Mouse (Mus musculus) hindbrain, postnatal 0 days (tissue): ENCODE measurements at regions not wholly inside any gene's neighbourhood (a gene's known extent, or its start where the extent isn't known, plus 50 kb on each side); places are given as distances from the start of the nearest gene placed in this dataset.

ENCODE experiments used
- ATAC-seq: fragments of 200-750 bp; cut with Nextera tagmentation; 2 replicates; pipeline ENCODE4 v1.8.0; 2017; ENCODE audit warnings: mild to moderate bottlenecking, moderate TSS enrichment, moderate library complexity
- DNase-seq: peaks from one replicate; pipeline ENCODE4 v3.0.0-alpha.2; 2015; ENCODE audit warnings: low spot score
- H3K27ac ChIP-seq: fragments of 300-500 bp; sonication (generic); 2 replicates; pipeline ENCODE4 v1.5.1; 2014; ENCODE audit warnings: mild to moderate bottlenecking
- H3K27me3 ChIP-seq: fragments of 300-500 bp; sonication (generic); 2 replicates; pipeline ENCODE4 v1.6.1; 2014; ENCODE audit warnings: low read length, mixed read lengths; ENCODE audit not compliant: insufficient read depth
- H3K36me3 ChIP-seq: fragments of 300-500 bp; sonication (generic); 2 replicates; pipeline ENCODE4 v1.6.1; 2014; ENCODE audit warnings: low read length, mixed read lengths; ENCODE audit not compliant: insufficient read depth
- H3K4me1 ChIP-seq: fragments of 300-500 bp; sonication (generic); 2 replicates; pipeline ENCODE4 v1.6.1; 2014; ENCODE audit warnings: antibody characterized with exemption, low read length, mixed read lengths; ENCODE audit not compliant: insufficient read depth
- H3K4me2 ChIP-seq: fragments of 300-500 bp; sonication (generic); 2 replicates; pipeline ENCODE4 v1.6.1; 2014; ENCODE audit warnings: low read depth, mild to moderate bottlenecking, low read length, moderate library complexity, mixed read lengths
- H3K4me3 ChIP-seq: fragments of 300-500 bp; sonication (generic); 2 replicates; pipeline ENCODE4 v1.5.1; 2014; ENCODE audit warnings: low read length
- H3K9ac ChIP-seq: fragments of 300-500 bp; sonication (generic); replicated peaks from 2 replicates; pipeline ENCODE4 v1.6.1; 2014; ENCODE audit warnings: mild to moderate bottlenecking, low read length, moderate library complexity, mixed read lengths
- H3K9me3 ChIP-seq: fragments of 300-500 bp; sonication (generic); 2 replicates; pipeline ENCODE4 v1.6.1; 2016; ENCODE audit warnings: low read length, mixed read lengths
- CTCF ChIP-seq: IDR thresholded peaks from 2 replicates; pipeline ENCODE4 v1.5.1; 2016; ENCODE audit warnings: antibody characterized with exemption, control low read depth, low read depth
- WGBS: fragments of 180-500 bp; shearing (Covaris S2); extraction: QIAGEN DNeasy Blood & Tissue Kit; methylation state at CpG from one replicate; pipeline ENCODE4 v1.1.7; 2014; 5-methylcytosine and 5-hydroxymethylcytosine counted together

- Histone ChIP-seq H3K9me3 (no peaks in the 10 kb centered on the region), H3K9ac (no peak overlapping the region), H3K4me2 (no peak overlapping the region), H3K4me1 (no peaks in the 10 kb centered on the region), H3K27ac (no peak overlapping the region), H3K4me3 (no peak overlapping the region), H3K27me3 (no peaks in the 10 kb centered on the region), H3K36me3 (no peaks in the 10 kb centered on the region)
- 59% methylated on average over 6 of the region's 6 CpGs for WGBS
- DNase-seq = no peak
- TF ChIP-seq CTCF = no peak
- ATAC-seq = no peak
These were observed 170.1 kb downstream of the Rchy1 start for GRCm38 (mm10) chr5:91792732-91793131.

GRCm38 (mm10) chr5:91790412-91790811 lies 172.5 kb downstream of the Rchy1 start:
- 73% methylated on average over 2 of the region's 2 CpGs for WGBS
- DNase-seq (no peak), ATAC-seq (no peak)
- Histone ChIP-seq H3K4me2 (no peak overlapping the region), H3K4me3 (no peak overlapping the region), H3K27me3 (no peaks in the 10 kb centered on the region), H3K9ac (no peak overlapping the region), H3K9me3 (no peaks in the 10 kb centered on the region), H3K27ac (no peak overlapping the region), H3K36me3 (no peaks in the 10 kb centered on the region), H3K4me1 (no peaks in the 10 kb centered on the region)
- no peak for TF ChIP-seq CTCF

DNA sequence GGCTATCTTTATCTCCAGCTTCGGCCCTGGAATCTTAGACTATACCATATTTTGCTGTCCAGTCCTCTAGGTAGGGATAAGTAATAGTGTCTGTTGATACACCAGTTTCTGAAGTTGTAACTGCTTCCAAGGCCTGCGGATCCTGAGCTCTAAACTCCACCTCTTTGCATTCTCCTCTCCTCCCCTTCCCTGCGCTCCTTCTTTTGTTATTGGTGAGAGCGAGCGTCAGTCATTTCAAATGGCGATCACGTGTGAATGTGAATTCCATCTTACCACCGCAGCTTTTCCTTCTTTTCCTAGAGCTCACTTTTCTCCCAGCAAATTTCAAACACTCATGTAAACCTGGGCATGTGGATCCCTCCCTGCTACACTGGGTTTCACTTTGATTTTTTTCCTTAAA lies 178.9 kb downstream of the Rchy1 start:
- Histone ChIP-seq H3K36me3 (no peaks in the 10 kb centered on the region), H3K9me3 (no peaks in the 10 kb centered on the region), H3K4me3 (no peak overlapping the region), H3K4me1 (no peaks in the 10 kb centered on the region), H3K4me2 (no peak overlapping the region), H3K9ac (no peak overlapping the region), H3K27ac (no peak overlapping the region), H3K27me3 (no peaks in the 10 kb centered on the region)
- TF ChIP-seq CTCF = no peak
- no peak for ATAC-seq
- WGBS = 83% methylated on average over 8 of the region's 8 CpGs
- DNase-seq = no peak

- Histone ChIP-seq H3K36me3 (no peaks in the 10 kb centered on the region), H3K9me3 (no peaks in the 10 kb centered on the region), H3K4me3 (no peak overlapping the region), H3K27me3 (no peaks in the 10 kb centered on the region), H3K9ac (no peak overlapping the region), H3K27ac (no peak overlapping the region), H3K4me2 (no peak overlapping the region), H3K4me1 (no peaks in the 10 kb centered on the region)
- no peak for DNase-seq
- ATAC-seq = no peak
- no peak for TF ChIP-seq CTCF
These were observed 185.9 kb downstream of the Rchy1 start for GRCm38 (mm10) chr5:91776971-91777370.

- H3K36me3 ChIP-seq = no peaks in the 10 kb centered on the region
- TF ChIP-seq CTCF = no peak
- H3K27me3 ChIP-seq = no peaks in the 10 kb centered on the region
- ATAC-seq (no peak), DNase-seq (no peak)
- no peak overlapping the region for H3K9ac ChIP-seq
- no peaks in the 10 kb centered on the region for H3K9me3 ChIP-seq
- no peaks in the 10 kb centered on the region for H3K4me1 ChIP-seq
- 83% methylated on average over 3 of the region's 3 CpGs for WGBS
- no peak overlapping the region for H3K27ac ChIP-seq
- H3K4me2 ChIP-seq = no peak overlapping the region
- no peak overlapping the region for H3K4me3 ChIP-seq
These were observed 188.8 kb downstream of the Rchy1 start for GRCm38 (mm10) chr5:91774065-91774464.

GRCm38 (mm10) chr5:91767886-91768285 lies 195.0 kb downstream of the Rchy1 start:
- Histone ChIP-seq H3K27ac (no peak overlapping the region), H3K9ac (no peak overlapping the region), H3K4me1 (no peaks in the 10 kb centered on the region), H3K4me2 (no peak overlapping the region), H3K4me3 (no peak overlapping the region), H3K27me3 (no peaks in the 10 kb centered on the region), H3K9me3 (no peaks in the 10 kb centered on the region), H3K36me3 (no peaks in the 10 kb centered on the region)
- no peak for TF ChIP-seq CTCF
- no peak for ATAC-seq
- DNase-seq = no peak
- WGBS = 64% methylated on average over 7 of the region's 7 CpGs

- WGBS = 73% methylated on average over 10 of the region's 10 CpGs
- no peaks in the 10 kb centered on the region for H3K36me3 ChIP-seq
- no peak for DNase-seq
- TF ChIP-seq CTCF = no peak
- no peak overlapping the region for H3K27ac ChIP-seq
- H3K9ac ChIP-seq = no peak overlapping the region
- no peaks in the 10 kb centered on the region for H3K4me1 ChIP-seq
- ATAC-seq = no peak
- no peak overlapping the region for H3K4me2 ChIP-seq
- no peak overlapping the region for H3K4me3 ChIP-seq
- no peaks in the 10 kb centered on the region for H3K27me3 ChIP-seq
- no peaks in the 10 kb centered on the region for H3K9me3 ChIP-seq
These were observed 195.8 kb downstream of the Rchy1 start for GRCm38 (mm10) chr5:91767060-91767459.

- Histone ChIP-seq H3K27ac (no peak overlapping the region), H3K4me2 (no peak overlapping the region), H3K9me3 (no peaks in the 10 kb centered on the region), H3K9ac (no peak overlapping the region), H3K27me3 (no peaks in the 10 kb centered on the region), H3K36me3 (no peaks in the 10 kb centered on the region), H3K4me1 (no peaks in the 10 kb centered on the region), H3K4me3 (no peak overlapping the region)
- DNase-seq (peak; percentile 26), ATAC-seq (no peak)
- 19% methylated on average over 10 of the region's 10 CpGs for WGBS
- TF ChIP-seq CTCF = no peak
These were observed 198.2 kb downstream of the Rchy1 start for GRCm38 (mm10) chr5:91764621-91765020.
